Mouse (Mus musculus): Measurements from ENCODE around the gene Tenm4. TPM values are rescaled to one million over a fixed set of nuclear protein-coding genes. Genes with fewer than 3 reads are reported as not detected.

Tenm4 gene
- polyA plus RNA-seq, 1 experiment from 2014 or later: 41.3 TPM

DNA sequence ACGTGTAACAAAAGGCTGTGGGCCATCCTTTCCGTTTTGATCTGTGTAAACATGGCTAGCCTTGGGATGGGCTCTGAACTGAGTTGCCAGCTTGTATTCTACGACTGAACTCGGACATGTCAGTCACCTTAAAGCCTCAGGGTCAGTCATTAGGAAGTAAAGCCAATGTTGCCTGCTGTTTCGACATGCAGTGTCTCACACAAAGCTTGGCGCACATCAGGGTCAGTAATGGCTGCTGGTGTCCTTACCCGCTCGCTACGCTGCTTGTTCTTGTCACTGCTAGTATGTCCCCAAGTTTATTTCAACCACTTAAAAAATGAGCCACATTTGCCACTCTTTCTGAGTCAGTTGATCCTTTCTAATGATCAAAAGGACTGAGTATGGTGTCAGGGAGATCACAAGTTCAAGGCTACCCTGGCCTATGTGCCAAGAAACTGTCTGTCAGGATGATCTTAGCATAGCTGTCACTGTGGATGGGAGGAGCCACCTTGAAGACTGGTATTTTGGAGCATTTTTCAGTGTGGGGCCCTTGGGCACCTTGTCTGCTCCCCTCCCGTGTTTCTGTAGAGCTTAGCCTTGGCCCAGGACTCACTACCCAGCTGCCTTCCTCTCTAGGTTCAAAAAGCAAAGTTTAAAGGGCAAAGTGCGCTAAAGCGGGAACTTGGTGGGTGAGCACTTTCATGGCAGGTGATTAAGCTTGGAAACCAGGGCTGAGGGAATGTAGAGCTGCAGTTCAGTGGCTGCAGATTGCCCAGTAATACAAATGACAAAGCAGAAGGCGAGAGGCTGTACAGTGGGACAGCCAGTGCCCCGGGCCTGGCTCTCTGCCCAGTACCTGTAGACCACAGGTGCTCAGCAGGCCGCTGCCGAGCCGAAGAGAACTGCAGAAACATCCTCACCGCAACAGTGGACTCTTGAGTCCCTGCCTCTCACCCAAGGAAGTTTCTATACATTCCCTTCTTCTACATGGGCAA lies 718.3 kb downstream of the Tenm4 start:
- Histone ChIP-seq H3K9ac (replicated peaks) (no peak overlapping the region), H3K27me3 (no peaks in the 10 kb centered on the region), H3K4me2 (replicated peaks) (no peak overlapping the region), H3K4me3 (no peak overlapping the region), H3K4me1 (peaks cover 21% of the 10 kb centered on the region), H3K27ac (replicated peaks) (peak overlapping the region; percentile 49), H3K9me3 (no peaks in the 10 kb centered on the region), H3K36me3 (peaks cover 34% of the 10 kb centered on the region)
- 94% methylated on average over 18 of the region's 18 CpGs for WGBS
- ATAC-seq (ENCODE audit: low FRiP score, low read depth): no peak

- WGBS: 36% methylated on average over 7 of the region's 7 CpGs
- H3K4me1 ChIP-seq: peaks cover 21% of the 10 kb centered on the region
- H3K27me3 ChIP-seq: no peaks in the 10 kb centered on the region
- H3K4me3 ChIP-seq: no peak overlapping the region
- peak; percentile 69; the same call in 1 of the 2 replicates for ATAC-seq (ENCODE audit: low FRiP score, low read depth)
- no peak overlapping the region for H3K4me2 ChIP-seq (replicated peaks)
- H3K9ac ChIP-seq (replicated peaks): no peak overlapping the region
- peak overlapping the region; percentile 50 for H3K27ac ChIP-seq (replicated peaks)
- no peaks in the 10 kb centered on the region for H3K9me3 ChIP-seq
- peaks cover 42% of the 10 kb centered on the region for H3K36me3 ChIP-seq
Observed at GRCm38 (mm10) chr7:96890035-96890621, 719.1 kb downstream of the Tenm4 start.

DNA sequence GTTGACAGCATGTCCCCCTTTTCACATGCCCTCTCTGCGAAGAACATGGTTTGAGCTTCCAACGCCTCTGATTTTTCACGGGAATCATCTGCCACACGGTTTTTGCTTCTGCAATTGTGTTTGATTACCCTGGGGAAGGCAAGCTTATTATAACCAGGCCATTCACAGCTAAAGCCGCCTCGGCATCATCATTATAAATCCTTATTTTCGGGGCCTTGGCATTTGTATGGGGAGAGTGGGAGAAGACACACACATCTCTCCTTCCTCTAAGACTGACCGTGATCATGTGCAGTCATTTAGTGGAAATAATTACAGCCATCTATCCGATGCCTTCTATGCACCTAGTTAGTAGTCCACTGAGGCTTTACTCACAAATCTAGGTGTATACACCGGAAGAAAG lies 719.9 kb downstream of the Tenm4 start:
- WGBS: 70% methylated on average over 10 of the region's 10 CpGs
- H3K27ac ChIP-seq (replicated peaks): peak overlapping the region; percentile 50; the same call in 1 of the 2 replicates

GRCm38 (mm10) chr7:96899036-96899569 lies 728.1 kb downstream of the Tenm4 start:
- Histone ChIP-seq H3K4me3 (no peak overlapping the region), H3K9ac (replicated peaks) (no peak overlapping the region), H3K27me3 (no peaks in the 10 kb centered on the region), H3K9me3 (no peaks in the 10 kb centered on the region), H3K4me1 (peaks cover 32% of the 10 kb centered on the region), H3K36me3 (peaks cover 21% of the 10 kb centered on the region), H3K27ac (replicated peaks) (peak overlapping the region; percentile 46; the same call in 1 of the 2 replicates), H3K4me2 (replicated peaks) (no peak overlapping the region)
- peak; percentile 24; the same call in 1 of the 2 replicates for ATAC-seq (ENCODE audit: low FRiP score, low read depth)
- 65% methylated on average over 10 of the region's 10 CpGs for WGBS

More for the DNA sequence above, 719.9 kb downstream of the Tenm4 start:
- Histone ChIP-seq H3K36me3 (peaks cover 44% of the 10 kb centered on the region), H3K4me2 (replicated peaks) (no peak overlapping the region), H3K9me3 (no peaks in the 10 kb centered on the region), H3K4me1 (peaks cover 21% of the 10 kb centered on the region), H3K27me3 (no peaks in the 10 kb centered on the region), H3K4me3 (no peak overlapping the region), H3K9ac (replicated peaks) (no peak overlapping the region)
- no peak for ATAC-seq (ENCODE audit: low FRiP score, low read depth)

GRCm38 (mm10) chr7:96902183-96902582 lies 731.1 kb downstream of the Tenm4 start:
- 49% methylated on average over 5 of the region's 5 CpGs for WGBS
- Histone ChIP-seq H3K27me3 (0 out of 2 replicates have a peak, but pooled peaks cover 4% of the 10 kb centered on the region), H3K9ac (replicated peaks) (no peak overlapping the region), H3K4me3 (no peak overlapping the region), H3K4me2 (replicated peaks) (no peak overlapping the region), H3K27ac (replicated peaks) (no peak overlapping the region), H3K36me3 (peaks cover 10% of the 10 kb centered on the region), H3K9me3 (no peaks in the 10 kb centered on the region), H3K4me1 (peaks cover 45% of the 10 kb centered on the region)
- ATAC-seq (ENCODE audit: low FRiP score, low read depth): no peak

- ATAC-seq (ENCODE audit: low FRiP score, low read depth): no peak
- Histone ChIP-seq H3K4me3 (no peak overlapping the region), H3K9ac (replicated peaks) (no peak overlapping the region), H3K27me3 (0 out of 2 replicates have a peak, but pooled peaks cover 6% of the 10 kb centered on the region), H3K36me3 (peaks cover 10% of the 10 kb centered on the region), H3K9me3 (no peaks in the 10 kb centered on the region), H3K4me1 (peaks cover 54% of the 10 kb centered on the region), H3K27ac (replicated peaks) (0 out of 2 replicates have a peak overlapping the region, but pooled peaks have one; percentile 7), H3K4me2 (replicated peaks) (no peak overlapping the region)
- 74% methylated on average over 17 of the region's 17 CpGs for WGBS
Observed at GRCm38 (mm10) chr7:96903088-96903985, 732.3 kb downstream of the Tenm4 start.

DNA sequence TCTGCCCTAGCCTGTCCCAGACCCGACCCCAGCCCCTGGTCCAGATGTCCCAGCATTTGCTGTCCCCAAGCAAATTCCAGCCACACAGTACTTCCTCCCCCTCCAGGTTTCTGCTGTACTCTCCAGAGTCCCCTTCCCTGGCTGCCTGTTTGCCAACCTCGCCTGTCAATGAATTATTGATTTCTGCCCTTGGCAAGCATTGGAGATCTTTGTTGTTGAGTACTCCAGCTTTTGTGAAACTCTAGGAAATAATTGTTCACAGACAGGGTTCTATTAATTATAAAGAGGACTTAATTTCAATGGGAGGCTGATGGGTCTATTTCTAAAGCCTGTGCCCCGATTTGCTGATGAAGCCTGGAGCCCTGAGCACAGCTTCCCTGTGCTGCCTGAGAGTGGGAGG lies 733.4 kb downstream of the Tenm4 start:
- ATAC-seq (ENCODE audit: low FRiP score, low read depth): 0 out of 2 replicates have a peak, but pooled peaks have one; percentile 27
- Histone ChIP-seq H3K9ac (replicated peaks) (no peak overlapping the region), H3K27me3 (0 out of 2 replicates have a peak, but pooled peaks cover 10% of the 10 kb centered on the region), H3K4me1 (peaks cover 48% of the 10 kb centered on the region), H3K36me3 (peaks cover 10% of the 10 kb centered on the region), H3K4me3 (no peak overlapping the region), H3K4me2 (replicated peaks) (no peak overlapping the region), H3K9me3 (no peaks in the 10 kb centered on the region), H3K27ac (replicated peaks) (no peak overlapping the region)
- WGBS: 50% methylated on average over 3 of the region's 3 CpGs

DNA sequence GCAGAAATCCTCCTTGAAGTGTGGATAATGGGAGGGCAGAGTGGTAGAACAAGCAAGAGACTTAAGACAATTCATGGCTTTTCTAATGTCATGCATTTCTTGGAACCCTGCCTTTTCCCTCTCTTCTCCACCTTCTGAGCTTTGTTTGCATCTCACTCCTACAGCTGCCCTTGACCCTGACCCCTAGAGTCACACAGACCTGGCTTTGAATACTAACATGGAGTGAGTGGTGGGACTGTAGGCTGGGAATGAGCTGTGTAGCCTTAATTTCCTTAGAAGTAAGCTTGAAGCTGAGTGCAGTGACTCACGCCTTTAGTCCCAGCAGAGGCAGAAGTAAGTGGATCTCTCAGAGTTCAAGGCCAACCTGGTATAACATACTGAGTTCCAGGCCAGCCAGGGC lies 733.9 kb downstream of the Tenm4 start:
- 0 out of 2 replicates have a peak, but pooled peaks cover 10% of the 10 kb centered on the region for H3K27me3 ChIP-seq
- WGBS: 76% methylated on average over 1 of the region's 1 CpGs
- H3K4me2 ChIP-seq (replicated peaks): no peak overlapping the region
- H3K27ac ChIP-seq (replicated peaks): no peak overlapping the region
- peaks cover 10% of the 10 kb centered on the region for H3K36me3 ChIP-seq
- no peak; the same call in 1 of the 2 replicates for ATAC-seq (ENCODE audit: low FRiP score, low read depth)
- no peak overlapping the region for H3K4me3 ChIP-seq
- H3K4me1 ChIP-seq: peaks cover 45% of the 10 kb centered on the region
- no peaks in the 10 kb centered on the region for H3K9me3 ChIP-seq
- no peak overlapping the region for H3K9ac ChIP-seq (replicated peaks)

- Histone ChIP-seq H3K9me3 (no peaks in the 10 kb centered on the region), H3K9ac (replicated peaks) (no peak overlapping the region), H3K4me1 (peaks cover 48% of the 10 kb centered on the region), H3K36me3 (peaks cover 10% of the 10 kb centered on the region), H3K4me3 (no peak overlapping the region), H3K4me2 (replicated peaks) (no peak overlapping the region), H3K27ac (replicated peaks) (no peak overlapping the region), H3K27me3 (0 out of 2 replicates have a peak, but pooled peaks cover 10% of the 10 kb centered on the region)
- no peak for ATAC-seq (ENCODE audit: low FRiP score, low read depth)
- 53% methylated on average over 3 of the region's 3 CpGs for WGBS
Observed at GRCm38 (mm10) chr7:96905422-96905821, 734.4 kb downstream of the Tenm4 start.

- Histone ChIP-seq H3K4me1 (peaks cover 50% of the 10 kb centered on the region), H3K9me3 (no peaks in the 10 kb centered on the region), H3K4me3 (no peak overlapping the region), H3K36me3 (peaks cover 10% of the 10 kb centered on the region), H3K27ac (replicated peaks) (no peak overlapping the region), H3K4me2 (replicated peaks) (no peak overlapping the region), H3K9ac (replicated peaks) (no peak overlapping the region), H3K27me3 (0 out of 2 replicates have a peak, but pooled peaks cover 10% of the 10 kb centered on the region)
- 87% methylated on average over 20 of the region's 20 CpGs for WGBS
- ATAC-seq (ENCODE audit: low FRiP score, low read depth): no peak
Observed at GRCm38 (mm10) chr7:96906216-96906615, 735.2 kb downstream of the Tenm4 start.

Data from midbrain, embryonic 12.5 days (tissue).